Mouse (Mus musculus) liver, embryonic 14.5 days (tissue): ENCODE data around the gene Rps27l. TPM values are rescaled to one million over a fixed set of nuclear protein-coding genes. Genes with fewer than 3 reads are reported as not detected.
"Not testable (repeated sequence)": the region's sequence is repeated elsewhere in the genome, so short reads cannot be mapped to it uniquely, and the experiment has no call there.

Experiments used
- ATAC-seq: fragments of 200-750 bp; cut with Nextera tagmentation; 2 replicates; pipeline ENCODE4 v1.8.0; 2017; ENCODE audit warnings: moderate number of reproducible peaks, mild to moderate bottlenecking, moderate library complexity; ENCODE audit not compliant: insufficient read depth
- DNase-seq, 3 experiments: peaks; one replicate each; pipeline ENCODE4 v3.0.0-alpha.2; 2012 to 2013; ENCODE audit warnings: low read depth in 3 of 3, low spot score in 3 of 3
- H3K27ac ChIP-seq: fragments of 300-500 bp; sonication (generic); 2 replicates; pipeline ENCODE4 v1.5.1; 2014; ENCODE audit warnings: moderate library complexity, mild to moderate bottlenecking, control low read depth, inconsistent platforms
- H3K27me3 ChIP-seq: fragments of 300-500 bp; sonication (generic); 2 replicates; pipeline ENCODE4 v1.6.1; 2014; ENCODE audit warnings: mild to moderate bottlenecking, low read length, moderate library complexity; ENCODE audit not compliant: control insufficient read depth, insufficient read depth
- H3K36me3 ChIP-seq: fragments of 300-500 bp; sonication (generic); replicated peaks from 2 replicates; pipeline ENCODE4 v1.6.1; 2014; ENCODE audit warnings: low read depth; ENCODE audit not compliant: control insufficient read depth, insufficient read depth
- H3K4me1 ChIP-seq, 2 experiments: fragments of 200-500 bp in 1 of 2; fragments of 300-500 bp in 1 of 2; sonication (generic) in 1 of 2; replicated peaks; 2 replicates each; pipeline ENCODE4 v1.6.1; 2012 to 2014; ENCODE audit warnings: antibody characterized with exemption in 1 of 2, inconsistent platforms in 1 of 2, low read length in 1 of 2; ENCODE audit not compliant: control insufficient read depth in 2 of 2, insufficient read depth in 2 of 2
- H3K4me2 ChIP-seq: fragments of 300-500 bp; sonication (generic); 2 replicates; pipeline ENCODE4 v1.6.1; 2014; ENCODE audit warnings: low read depth, mild to moderate bottlenecking, control low read depth, moderate library complexity
- H3K4me3 ChIP-seq, 2 experiments: fragments of 200-500 bp in 1 of 2; fragments of 300-500 bp in 1 of 2; sonication (generic) in 1 of 2; 2 replicates each; pipeline ENCODE4 v1.5.1; 2012 to 2014; ENCODE audit warnings: low read depth in 2 of 2, low read length in 2 of 2, mild to moderate bottlenecking in 2 of 2, control low read depth in 1 of 2, inconsistent platforms in 1 of 2, moderate library complexity in 1 of 2; ENCODE audit not compliant: insufficient read depth in 1 of 2
- H3K9ac ChIP-seq: fragments of 300-500 bp; sonication (generic); replicated peaks from 2 replicates; pipeline ENCODE4 v1.6.1; 2014; ENCODE audit warnings: mild to moderate bottlenecking, control low read depth, moderate library complexity
- H3K9me3 ChIP-seq: fragments of 300-500 bp; sonication (generic); 2 replicates; pipeline ENCODE4 v1.6.1; 2016; ENCODE audit warnings: low read length, mixed read lengths; ENCODE audit not compliant: control insufficient read depth
- CTCF ChIP-seq: IDR thresholded peaks from 2 replicates; pipeline ENCODE4 v1.5.1; 2016; ENCODE audit warnings: antibody characterized with exemption, low read depth, control low read depth
- EP300 ChIP-seq: IDR thresholded peaks from 2 replicates; pipeline ENCODE4 v1.6.1; 2016; ENCODE audit warnings: antibody characterized with exemption, low read depth
- WGBS: fragments of 180-500 bp; shearing (Covaris S2); extraction: QIAGEN DNeasy Blood & Tissue Kit; methylation state at CpG from one replicate; pipeline ENCODE4 v1.1.7; 2014; ENCODE audit not compliant: insufficient replicate concordance; 5-methylcytosine and 5-hydroxymethylcytosine counted together
- polyA plus RNA-seq, 2 experiments: library from polyadenylated mRNA; depleted of rRNA in 1 of 2; stranded (reverse) in 1 of 2; unstranded in 1 of 2; fragments of >200 nt; fragmentation: Nextera tagmentation in 1 of 2; extraction: Ambion mirVana in 1 of 2; gene quantifications; 2 replicates each; pipeline versions ENCODE4 v1.2.1 to v1.2.3; 2012 to 2014

Gene Rps27l
- polyA plus RNA-seq, 2 experiments = 238 to 652 TPM

- peak overlapping the region; percentile 74 for H3K4me2 ChIP-seq
- H3K9ac ChIP-seq = peak overlapping the region; percentile 52
- ATAC-seq (no peak), DNase-seq (no peak)
- peak overlapping the region; percentile 47 to 52 for H3K4me3 ChIP-seq
- no peaks in the 10 kb centered on the region for H3K27me3 ChIP-seq
- H3K9me3 ChIP-seq = no peaks in the 10 kb centered on the region
- TF ChIP-seq CTCF (no peak), EP300 (no peak)
- peaks cover 16% of the 10 kb centered on the region for H3K36me3 ChIP-seq
- peaks cover 75 to 79% of the 10 kb centered on the region in 2 experiments for H3K4me1 ChIP-seq
- peak overlapping the region; percentile 32 for H3K27ac ChIP-seq
Measured at GRCm38 (mm10) chr9:66912304-66912703, 33.6 kb upstream of the Rps27l start.

GRCm38 (mm10) chr9:66913254-66913934, 32.5 kb upstream of the Rps27l start:
- peak; percentile 36; the same call in 1 of the 2 replicates for TF ChIP-seq EP300
- DNase-seq, H3K9me3 ChIP-seq, H3K27me3 ChIP-seq: not testable (repeated sequence)
- 26% methylated on average over 5 of the region's 5 CpGs for WGBS
- Histone ChIP-seq H3K9ac (peak overlapping the region; percentile 52), H3K27ac (peak overlapping the region; percentile 97), H3K36me3 (peaks cover 16% of the 10 kb centered on the region), H3K4me1 (peaks cover 79 to 82% of the 10 kb centered on the region in 2 experiments), H3K4me3 (peak overlapping the region; percentile 42 to 47; a peak in 3 of 4 replicates), H3K4me2 (peak overlapping the region; percentile 74)
- ATAC-seq = peak; percentile 55

DNA sequence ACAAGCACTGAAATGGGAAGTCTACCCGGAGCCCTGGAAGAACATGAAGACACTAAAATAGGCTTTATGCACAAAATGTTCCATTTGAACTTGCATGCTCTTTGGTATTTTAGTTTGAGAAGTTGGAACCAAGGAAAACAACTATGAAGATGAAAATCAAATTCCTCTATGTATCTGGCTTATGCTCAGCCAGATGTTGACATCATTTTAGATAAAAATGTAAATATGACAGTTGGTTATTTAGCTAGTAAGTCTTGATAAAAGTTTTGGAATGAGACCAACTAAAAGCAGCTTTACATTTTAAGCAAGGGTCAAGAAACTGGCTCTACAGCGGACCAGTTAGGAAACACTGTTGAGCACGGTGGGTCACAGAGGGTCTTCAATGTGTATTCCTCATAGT, 31.3 kb upstream of the Rps27l start:
- Histone ChIP-seq H3K9me3 (no peaks in the 10 kb centered on the region), H3K27ac (peak overlapping the region; percentile 97), H3K4me2 (peak overlapping the region; percentile 74), H3K27me3 (no peaks in the 10 kb centered on the region), H3K36me3 (peaks cover 16% of the 10 kb centered on the region), H3K9ac (no peak overlapping the region; the same call in 1 of the 2 replicates), H3K4me1 (peaks cover 76 to 77% of the 10 kb centered on the region in 2 experiments), H3K4me3 (no peak overlapping the region; a peak in 1 of 4 replicates)
- 58% methylated on average over 3 of the region's 3 CpGs for WGBS
- ATAC-seq = no peak
- DNase-seq = no peak
- TF ChIP-seq EP300 = peak; percentile 22; the same call in 1 of the 2 replicates
- no peak for TF ChIP-seq CTCF

GRCm38 (mm10) chr9:66915401-66915800, 30.5 kb upstream of the Rps27l start:
- TF ChIP-seq EP300 (no peak; the same call in 1 of the 2 replicates), CTCF (no peak)
- Histone ChIP-seq H3K4me1 (peaks cover 70% of the 10 kb centered on the region in 2 experiments), H3K27me3 (no peaks in the 10 kb centered on the region), H3K9me3 (no peaks in the 10 kb centered on the region), H3K36me3 (peaks cover 16% of the 10 kb centered on the region), H3K27ac (peak overlapping the region; percentile 97), H3K4me2 (peak overlapping the region; percentile 74), H3K4me3 (peak overlapping the region in 1 of 2 experiments; percentile 96; a peak in 2 of 4 replicates), H3K9ac (peak overlapping the region; percentile 48)
- ATAC-seq = no peak
- DNase-seq = no peak
- WGBS = 31% methylated on average over 5 of the region's 5 CpGs

DNA sequence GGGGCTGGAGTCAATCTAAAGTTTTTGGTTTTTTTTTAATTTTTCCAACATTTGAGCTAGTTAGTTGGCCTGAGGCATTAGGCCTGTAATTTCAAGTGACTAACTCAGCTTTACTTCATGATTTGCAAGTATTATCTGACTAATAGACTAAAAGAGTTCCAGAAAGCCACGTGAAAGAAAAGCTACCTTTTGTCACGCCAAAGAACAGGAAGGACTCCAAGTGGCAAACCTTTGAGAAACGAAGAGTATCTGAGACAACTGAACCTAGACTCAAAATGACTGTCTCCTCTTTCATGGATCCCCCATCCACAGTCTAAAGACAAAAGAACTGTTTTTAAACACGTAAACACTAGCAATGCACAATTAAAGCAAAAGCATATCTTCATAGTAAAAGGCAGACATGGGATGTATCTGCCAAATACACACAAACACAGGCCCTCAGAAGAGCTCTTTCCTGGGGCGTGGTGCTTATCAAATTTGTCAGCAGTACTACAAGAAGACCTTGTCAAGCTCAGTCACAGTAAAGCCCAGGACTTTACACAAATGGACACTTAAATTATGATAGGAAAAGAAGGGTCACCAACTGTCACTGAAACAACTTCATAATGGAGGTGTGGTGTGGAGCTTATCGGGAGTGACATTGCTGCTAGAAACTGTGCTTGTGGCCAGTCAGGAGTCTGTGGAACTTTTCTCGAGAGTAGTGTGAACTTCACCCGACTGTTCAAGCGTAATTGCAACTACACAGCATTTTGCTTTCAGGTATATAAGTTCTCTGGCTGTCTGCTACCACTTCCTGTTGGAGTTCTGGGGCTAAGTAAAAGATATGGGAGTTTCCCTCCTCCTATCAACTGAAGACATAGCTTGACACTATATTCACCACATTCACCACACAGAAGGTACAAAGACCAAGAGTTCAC, 29.8 kb upstream of the Rps27l start:
- H3K4me2 ChIP-seq = peak overlapping the region; percentile 74
- peaks cover 14% of the 10 kb centered on the region for H3K36me3 ChIP-seq
- peaks cover 67 to 70% of the 10 kb centered on the region in 2 experiments for H3K4me1 ChIP-seq
- H3K27ac ChIP-seq = peak overlapping the region; percentile 97
- TF ChIP-seq CTCF (no peak), EP300 (peak; percentile 83)
- peak; percentile 68 for ATAC-seq
- DNase-seq = peak; percentile 74 to 81 (median 80)
- no peaks in the 10 kb centered on the region for H3K27me3 ChIP-seq
- H3K9me3 ChIP-seq = no peaks in the 10 kb centered on the region
- peak overlapping the region; percentile 73 for H3K9ac ChIP-seq
- 7% methylated on average over 9 of the region's 9 CpGs for WGBS
- H3K4me3 ChIP-seq = peak overlapping the region; percentile 55 to 96
